Mouse (Mus musculus): Measurements from ENCODE around the gene Wdr74.
"Not testable (repeated sequence)": the region's sequence is repeated elsewhere in the genome, so short reads cannot be mapped to it uniquely, and the experiment has no call there.

Gene Wdr74

GRCm38 (mm10) chr19:8716767-8717475 lies 18.7 kb upstream of the Wdr74 start:
- DNase-seq: no peak

GRCm38 (mm10) chr19:8718357-8718756 lies 17.3 kb upstream of the Wdr74 start:
- DNase-seq: peak; percentile 85

- DNase-seq: not testable (repeated sequence)
Measured at GRCm38 (mm10) chr19:8719037-8719436, 16.6 kb upstream of the Wdr74 start.

- no peak for DNase-seq
Measured at GRCm38 (mm10) chr19:8721378-8721777, 14.2 kb upstream of the Wdr74 start.

- DNase-seq: no peak
Measured at GRCm38 (mm10) chr19:8722021-8722420, 13.6 kb upstream of the Wdr74 start.

GRCm38 (mm10) chr19:8722559-8722906 lies 13.1 kb upstream of the Wdr74 start:
- no peak for DNase-seq

- peak; percentile 99 for DNase-seq
Measured at GRCm38 (mm10) chr19:8722907-8723573, 12.6 kb upstream of the Wdr74 start, which contains the start of gene Slc3a2. Gene Slc3a2, minus strand, starts transcription at chr19:8723369.

- DNase-seq: peak; percentile 48
Measured at GRCm38 (mm10) chr19:8723574-8724346, 11.9 kb upstream of the Wdr74 start.

- DNase-seq: no peak
Measured at GRCm38 (mm10) chr19:8724392-8724791, 11.2 kb upstream of the Wdr74 start.

- no peak for DNase-seq
Measured at GRCm38 (mm10) chr19:8725081-8725613, 10.5 kb upstream of the Wdr74 start.

- no peak for DNase-seq
Measured at GRCm38 (mm10) chr19:8726609-8727390, 8.8 kb upstream of the Wdr74 start.

GRCm38 (mm10) chr19:8727495-8728114 lies 8.0 kb upstream of the Wdr74 start:
- DNase-seq: no peak

GRCm38 (mm10) chr19:8728335-8729099 lies 7.1 kb upstream of the Wdr74 start:
- not testable (repeated sequence) for DNase-seq

GRCm38 (mm10) chr19:8734334-8734733 lies 1.3 kb upstream of the Wdr74 start:
- DNase-seq: no peak

GRCm38 (mm10) chr19:8736160-8736467 lies 487 bp downstream of the Wdr74 start:
- DNase-seq: no peak

- no peak for DNase-seq
Measured at GRCm38 (mm10) chr19:8738911-8739310, 3.3 kb downstream of the Wdr74 start.

- DNase-seq: no peak
Measured at GRCm38 (mm10) chr19:8739646-8740045, 4.0 kb downstream of the Wdr74 start.

GRCm38 (mm10) chr19:8740603-8741002 lies 5.0 kb downstream of the Wdr74 start, which contains the start of gene 1700092M07Rik:
Gene 1700092M07Rik, plus strand, starts transcription at chr19:8740718.
- DNase-seq: no peak

GRCm38 (mm10) chr19:8741243-8741869 lies 5.7 kb downstream of the Wdr74 start, which contains the start of gene Stx5a:
Gene Stx5a, plus strand, starts transcription at chr19:8741413.
- DNase-seq: peak; percentile 99

GRCm38 (mm10) chr19:8742176-8742575 lies 6.5 kb downstream of the Wdr74 start:
- DNase-seq: no peak

- no peak for DNase-seq
Measured at GRCm38 (mm10) chr19:8745382-8745781, 9.8 kb downstream of the Wdr74 start.

All from retina, postnatal 1 day (tissue).